Mouse (Mus musculus) lung, adult 2 months (tissue): ENCODE measurements around the gene Abhd2.

Source experiments
- CTCF ChIP-seq: fragments of 200-500 bp; IDR thresholded peaks from 2 replicates; pipeline ENCODE4 v1.5.1; 2011; ENCODE audit warnings: mild to moderate bottlenecking, low read length, control low read depth; ENCODE audit not compliant: insufficient read depth
- POLR2A ChIP-seq: fragments of 200-500 bp; IDR thresholded peaks from 2 replicates; pipeline ENCODE4 v1.6.1; 2011; ENCODE audit warnings: low read depth, mild to moderate bottlenecking, control low read depth, low read length, borderline replicate concordance; ENCODE audit errors: extremely low read depth

DNA sequence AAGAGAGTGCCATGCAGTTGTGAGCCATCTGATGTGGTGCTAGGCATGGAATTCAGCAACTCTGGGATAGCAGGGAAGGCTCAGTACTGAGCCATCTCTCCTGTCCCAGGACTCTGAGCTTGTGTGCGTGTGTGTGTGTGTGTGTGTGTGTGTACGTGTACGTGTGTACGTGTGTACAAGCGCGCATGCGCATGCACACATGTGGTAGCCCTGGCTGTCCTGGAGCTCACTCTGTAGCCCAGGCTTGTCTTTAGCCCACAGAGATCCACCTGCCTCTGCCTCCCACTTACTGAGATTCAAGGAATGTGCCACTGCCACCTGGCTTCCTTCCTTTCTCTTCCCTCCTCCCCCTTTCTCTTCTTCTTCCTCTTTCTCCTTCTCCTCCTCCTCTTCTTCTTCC lies 120.9 kb downstream of the Abhd2 start:
- no peak for TF ChIP-seq CTCF
- TF ChIP-seq POLR2A: no peak
